Mouse (Mus musculus) heart, postnatal 10 days (tissue): ENCODE measurements at regions not wholly inside any gene's neighbourhood (a gene's known extent, or its start where the extent isn't known, plus 50 kb on each side); places are given as distances from the start of the nearest gene placed in this dataset.
"Not testable (repeated sequence)": the region's sequence is repeated elsewhere in the genome, so short reads cannot be mapped to it uniquely, and the experiment has no call there.

ENCODE experiments used
- DNase-seq, 2 experiments: peaks; one replicate each; pipeline ENCODE4 v3.0.0; 2021
- intact Hi-C: fragments of 180-260 bp; cut with DNase I; formaldehyde crosslinking; loops from one replicate; pipeline ENCODE4 v1.15.1; 2025

GRCm38 (mm10) chr5:108903134-108903923, 50.9 kb upstream of the Vmn2r9 start:
- intact Hi-C loops, result not testable (repeated sequence)
- peak; percentile 38 to 56 for DNase-seq
